Mouse (Mus musculus): ENCODE measurements around the gene Cep89.

DNA sequence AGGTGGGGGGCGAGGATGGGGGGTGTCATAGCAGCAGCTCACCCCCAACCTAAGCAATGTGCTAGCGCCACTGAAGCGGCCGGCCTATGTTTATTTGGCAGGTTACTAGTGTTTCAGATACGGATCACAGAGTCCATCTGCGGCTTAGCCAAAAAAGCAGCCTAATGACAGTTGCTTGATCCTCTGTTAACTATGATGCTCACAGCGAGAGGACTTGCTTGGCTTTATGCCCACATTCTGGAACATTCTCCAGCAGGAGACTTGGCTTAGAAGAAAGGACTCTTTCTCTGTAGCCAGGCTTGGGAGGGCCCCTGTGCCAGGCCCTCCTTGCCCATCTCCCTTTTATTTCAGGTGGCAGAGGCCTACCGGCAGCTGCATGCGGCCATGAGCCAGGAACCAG lies 20.2 kb upstream of the Cep89 start:
- TF ChIP-seq CTCF (IDR thresholded peaks at IDR 0.05; ENCODE audit: borderline replicate concordance, insufficient read depth, low read depth, low read length), result no peak
- TF ChIP-seq POLR2A (IDR thresholded peaks at IDR 0.05; ENCODE audit: borderline replicate concordance, insufficient read depth, low read length), result no peak
